Mouse (Mus musculus) erythroblast, embryonic 14.5 days (primary cell): ENCODE data around the gene Tsg101. TPM values are rescaled to one million over a fixed set of nuclear protein-coding genes. Genes with fewer than 3 reads are reported as not detected.

Experiments
- H3K27me3 ChIP-seq: 2 replicates; pipeline ENCODE4 v1.6.1; 2012; ENCODE audit warnings: inconsistent platforms; ENCODE audit not compliant: control insufficient read depth
- H3K36me3 ChIP-seq: 2 replicates; pipeline ENCODE4 v1.6.1; 2012; ENCODE audit warnings: mild to moderate bottlenecking, inconsistent platforms; ENCODE audit not compliant: control insufficient read depth
- H3K4me1 ChIP-seq: 2 replicates; pipeline ENCODE4 v1.6.1; 2012; ENCODE audit warnings: inconsistent platforms; ENCODE audit not compliant: control insufficient read depth
- H3K4me3 ChIP-seq: replicated peaks from 2 replicates; pipeline ENCODE3; 2012; ENCODE audit warnings: moderate library complexity, mild to moderate bottlenecking, inconsistent platforms
- H3K9me3 ChIP-seq: 2 replicates; pipeline ENCODE4 v1.6.1; 2012; ENCODE audit warnings: low read length, inconsistent platforms, mixed read lengths; ENCODE audit not compliant: control insufficient read depth
- GATA1 ChIP-seq: IDR thresholded peaks from 2 replicates; pipeline ENCODE4 v1.6.1; 2012; ENCODE audit warnings: low read length, inconsistent platforms, mixed read lengths
- TAL1 ChIP-seq: IDR thresholded peaks from 3 replicates; pipeline ENCODE4 v1.6.1; 2012; ENCODE audit warnings: low read length, inconsistent platforms, mixed read lengths
- polyA plus RNA-seq: library from polyadenylated mRNA; stranded (reverse); fragments of >175 nt; gene quantifications from 2 replicates; pipeline ENCODE4 v1.2.3, GENCODE M21; 2012

Tsg101 gene
- 3.8 and 4.1 TPM in 2 replicates for polyA plus RNA-seq

DNA sequence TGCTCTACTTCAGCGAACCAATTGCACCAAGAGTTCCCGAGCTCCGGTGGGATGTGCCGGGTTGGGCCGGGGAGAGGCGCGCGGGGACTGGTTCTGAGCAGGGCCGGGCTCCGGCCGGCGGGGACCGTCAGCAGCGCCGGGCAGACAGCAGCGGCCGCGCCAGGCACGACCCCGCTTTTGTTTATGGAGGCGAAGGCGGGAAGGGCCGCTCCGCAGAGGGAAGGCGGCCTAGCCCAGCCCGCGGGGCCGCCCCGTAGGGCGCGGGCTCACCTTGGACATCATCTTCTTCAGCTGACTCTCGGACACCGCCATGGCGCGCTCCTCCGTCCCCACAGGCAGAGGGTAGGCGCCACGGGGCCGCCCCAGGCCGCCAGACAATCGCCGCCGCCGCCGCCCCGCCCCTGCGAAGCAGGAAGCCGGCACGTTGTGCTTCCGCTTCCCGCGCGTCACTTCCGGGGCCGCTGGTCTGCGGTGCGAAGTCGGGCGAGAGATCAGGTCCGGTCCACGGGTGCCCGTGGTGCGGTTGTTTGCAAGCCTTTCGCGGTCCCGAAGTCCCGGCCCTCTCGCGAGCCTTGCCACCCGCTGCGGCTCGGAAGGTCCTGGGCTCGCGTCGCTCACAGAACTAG, at the start of gene Tsg101:
Gene Tsg101, minus strand, starts transcription at position 419 of the 626 bp plus-strand sequence.
- H3K27me3 ChIP-seq, result no peaks in the 10 kb centered on the region
- peaks cover 24% of the 10 kb centered on the region for H3K36me3 ChIP-seq
- peaks cover 42% of the 10 kb centered on the region for H3K4me1 ChIP-seq
- TF ChIP-seq TAL1 (no peak), GATA1 (no peak)
- no peaks in the 10 kb centered on the region for H3K9me3 ChIP-seq
- H3K4me3 ChIP-seq, result peak within 1 kb of the TSS; percentile 79

DNA sequence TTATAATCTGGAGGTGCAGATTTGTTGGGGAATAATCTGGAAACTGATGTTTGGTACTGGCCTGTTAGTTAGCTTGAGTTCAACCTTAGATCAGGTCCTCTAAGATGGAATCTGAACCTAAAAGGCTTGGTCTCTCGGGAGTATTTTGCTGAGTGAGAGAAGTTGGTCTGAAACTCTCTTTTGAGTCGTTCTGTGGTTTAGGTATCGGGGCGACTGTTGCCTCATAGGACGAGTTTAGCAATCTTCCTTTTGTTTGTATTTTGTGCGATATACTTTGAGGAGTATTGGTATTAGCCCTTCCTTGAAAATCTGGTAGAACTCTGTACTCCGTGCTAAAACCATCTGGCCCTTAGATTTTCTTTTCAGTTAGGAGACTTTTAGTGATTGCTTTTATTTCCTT, 44.3 kb upstream of the Tsg101 start:
- Histone ChIP-seq H3K36me3 (no peaks in the 10 kb centered on the region), H3K4me1 (peaks cover 13% of the 10 kb centered on the region), H3K27me3 (peaks cover 27% of the 10 kb centered on the region), H3K9me3 (no peaks in the 10 kb centered on the region), H3K4me3 (no peak overlapping the region)
- no peak for TF ChIP-seq TAL1
- TF ChIP-seq GATA1, result no peak

DNA sequence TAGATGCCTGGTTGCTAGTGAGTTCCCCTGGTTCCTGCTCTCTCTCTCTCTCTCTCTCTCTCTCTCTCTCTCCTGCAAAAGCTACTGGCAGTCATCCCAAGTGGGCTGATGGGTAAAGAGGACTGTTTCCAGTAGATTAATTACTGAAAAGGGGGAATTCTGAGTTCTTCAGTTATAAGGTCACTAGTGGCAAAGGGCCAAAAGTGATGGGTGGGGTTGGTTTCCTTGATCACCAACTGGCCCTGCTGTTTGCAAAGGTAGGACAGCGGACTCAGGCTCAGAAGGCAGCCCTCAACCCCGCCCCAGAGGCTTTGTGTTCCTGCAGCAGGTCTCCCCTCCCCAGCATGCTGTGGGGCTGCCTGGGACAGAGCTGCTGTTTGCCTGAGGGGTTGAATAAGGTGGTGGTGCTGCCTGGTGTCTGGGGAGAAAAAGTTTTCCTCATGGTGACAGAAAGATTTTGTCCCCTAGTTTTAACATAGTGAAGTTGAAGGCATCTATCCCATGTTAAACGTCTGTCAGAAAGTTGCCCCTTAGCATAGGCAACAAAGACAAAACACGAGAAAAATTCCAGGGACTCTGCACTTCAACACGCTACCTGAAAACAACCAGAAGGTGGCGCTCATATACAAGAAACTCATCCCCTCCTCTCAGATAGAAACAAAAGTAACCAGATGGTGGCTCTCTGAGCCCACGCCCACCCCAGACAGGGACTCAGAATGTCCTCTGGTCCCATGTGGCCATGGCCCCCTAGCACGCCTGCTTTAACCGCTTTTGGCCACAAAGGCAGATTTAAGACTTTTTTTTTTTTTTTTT, 43.2 kb upstream of the Tsg101 start:
- H3K27me3 ChIP-seq, result peaks cover 28% of the 10 kb centered on the region
- no peaks in the 10 kb centered on the region for H3K9me3 ChIP-seq
- no peak overlapping the region for H3K4me3 ChIP-seq
- no peak for TF ChIP-seq TAL1
- no peak for TF ChIP-seq GATA1
- no peaks in the 10 kb centered on the region for H3K36me3 ChIP-seq
- H3K4me1 ChIP-seq, result peaks cover 22% of the 10 kb centered on the region

DNA sequence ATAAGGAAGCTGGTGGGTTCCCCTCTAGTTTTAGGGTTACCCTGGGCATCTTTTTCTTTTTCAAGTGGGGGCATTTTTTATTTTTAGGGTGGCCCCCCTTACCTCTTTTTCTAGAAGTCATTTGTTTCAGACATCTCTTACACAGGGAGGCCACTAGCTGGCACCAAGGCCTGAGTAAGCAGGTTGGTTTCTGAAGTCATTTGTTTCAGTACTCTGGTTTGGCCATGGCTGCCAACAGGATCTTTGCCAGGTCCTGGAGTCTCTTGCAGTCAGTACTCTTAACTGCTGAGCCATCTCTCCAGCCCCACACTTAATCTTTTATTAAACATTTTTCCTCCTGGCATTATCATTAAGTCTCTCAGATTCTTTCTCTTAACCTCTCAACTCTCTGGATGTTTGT, 42.4 kb upstream of the Tsg101 start:
- peaks cover 31% of the 10 kb centered on the region for H3K4me1 ChIP-seq
- no peak for TF ChIP-seq GATA1
- TF ChIP-seq TAL1, result no peak
- H3K9me3 ChIP-seq, result no peaks in the 10 kb centered on the region

DNA sequence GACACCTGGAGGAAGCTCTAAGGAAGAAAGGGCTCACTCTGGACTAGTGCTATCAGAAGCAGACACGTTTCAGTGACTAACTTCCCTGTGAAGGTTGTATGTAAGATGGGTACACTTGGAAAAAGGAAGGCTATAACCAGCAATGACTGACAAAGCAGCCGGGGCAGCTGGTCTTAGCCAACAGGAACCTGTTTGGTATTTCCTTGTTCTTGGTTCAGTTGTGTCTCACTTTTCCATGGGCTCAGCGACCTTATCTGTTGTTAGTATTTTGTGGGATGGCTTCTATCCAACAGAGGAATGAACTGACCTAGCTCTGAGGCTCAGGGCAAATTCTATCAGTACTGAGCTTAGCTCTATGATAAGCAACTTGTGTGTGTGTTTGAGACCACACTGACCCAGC, 41.2 kb upstream of the Tsg101 start:
- no peaks in the 10 kb centered on the region for H3K9me3 ChIP-seq
- peaks cover 4% of the 10 kb centered on the region for H3K36me3 ChIP-seq
- TF ChIP-seq GATA1, result no peak
- TF ChIP-seq TAL1, result no peak
- H3K27me3 ChIP-seq, result peaks cover 28% of the 10 kb centered on the region
- H3K4me3 ChIP-seq, result no peak overlapping the region
- peaks cover 38% of the 10 kb centered on the region for H3K4me1 ChIP-seq

More for the DNA sequence above, 42.4 kb upstream of the Tsg101 start:
- Histone ChIP-seq H3K36me3 (no peaks in the 10 kb centered on the region; the same call in 1 of the 2 replicates), H3K27me3 (peaks cover 28% of the 10 kb centered on the region), H3K4me3 (no peak overlapping the region)

DNA sequence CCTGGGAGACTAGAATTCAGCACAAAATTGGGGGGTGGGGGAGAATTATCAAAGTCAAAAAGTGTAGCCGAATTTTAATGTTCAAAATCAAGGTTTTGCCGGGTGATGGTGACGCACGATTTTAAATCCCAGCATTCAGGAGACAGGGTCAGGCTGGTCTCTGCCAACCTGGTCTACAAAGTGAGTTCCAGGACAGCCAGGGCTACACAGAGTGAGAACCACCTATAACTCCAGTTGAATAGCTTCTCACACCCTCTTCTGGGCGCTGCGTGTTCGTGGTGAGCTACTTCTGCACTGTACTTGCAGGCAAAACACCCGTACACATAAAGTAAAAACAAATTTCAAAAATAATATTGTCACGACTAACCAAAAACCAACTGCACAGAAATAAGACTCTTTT, 39.1 kb upstream of the Tsg101 start:
- H3K4me3 ChIP-seq, result peak overlapping the region; percentile 96
- H3K4me1 ChIP-seq, result peaks cover 38% of the 10 kb centered on the region
- peaks cover 23% of the 10 kb centered on the region for H3K36me3 ChIP-seq
- H3K9me3 ChIP-seq, result no peaks in the 10 kb centered on the region
- H3K27me3 ChIP-seq, result peaks cover 28% of the 10 kb centered on the region
- TF ChIP-seq TAL1 (no peak), GATA1 (no peak)

DNA sequence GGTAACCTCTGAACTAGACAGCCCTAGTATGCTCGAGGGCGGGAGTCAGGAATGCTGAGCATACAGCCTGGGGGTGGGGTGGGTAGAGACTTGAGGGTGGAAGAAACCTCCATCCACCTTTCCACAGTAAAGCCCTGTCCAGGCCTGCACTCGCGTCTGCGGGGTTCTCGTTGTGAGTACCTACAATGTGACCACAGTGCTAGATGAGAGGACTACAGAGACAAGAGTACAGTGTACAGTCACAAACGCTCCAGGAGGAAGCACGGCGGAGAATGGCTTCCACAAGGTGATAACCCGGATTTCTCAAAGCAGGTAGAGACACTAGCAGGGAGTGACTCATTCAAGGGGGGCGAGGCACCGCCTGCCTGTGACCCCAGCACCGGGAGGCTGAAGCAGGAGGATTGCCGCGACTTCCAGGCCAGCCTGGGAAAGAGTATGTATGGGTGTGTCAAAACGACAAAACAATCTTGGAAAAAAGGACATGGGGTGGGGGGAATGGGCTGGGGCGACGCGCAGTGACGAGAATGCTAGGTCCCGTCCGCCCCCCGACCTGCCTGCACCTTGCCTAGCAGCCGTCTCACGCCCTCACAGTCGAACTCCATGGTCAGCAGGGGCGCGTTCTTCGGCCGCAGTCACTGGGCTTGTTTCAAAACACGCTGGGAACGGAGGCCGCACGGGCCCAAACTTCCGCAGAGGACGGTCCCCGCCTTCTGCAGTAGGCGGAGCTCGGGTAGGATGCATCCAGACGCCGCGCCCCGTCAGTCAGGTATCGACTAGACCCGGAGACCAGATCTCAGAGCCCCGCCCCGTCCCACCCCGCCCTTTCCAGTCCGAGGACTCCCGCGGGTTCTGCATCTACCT, 38.3 kb upstream of the Tsg101 start, which contains the start of gene Uevld:
Gene Uevld, minus strand, starts transcription at position 697 of the 861 bp plus-strand sequence.
- no peaks in the 10 kb centered on the region for H3K9me3 ChIP-seq
- peaks cover 28% of the 10 kb centered on the region for H3K27me3 ChIP-seq
- H3K36me3 ChIP-seq, result peaks cover 31% of the 10 kb centered on the region
- peak within 1 kb of the TSS; percentile 96 for H3K4me3 ChIP-seq
- TF ChIP-seq TAL1 (no peak), GATA1 (no peak)
- peaks cover 30% of the 10 kb centered on the region for H3K4me1 ChIP-seq

DNA sequence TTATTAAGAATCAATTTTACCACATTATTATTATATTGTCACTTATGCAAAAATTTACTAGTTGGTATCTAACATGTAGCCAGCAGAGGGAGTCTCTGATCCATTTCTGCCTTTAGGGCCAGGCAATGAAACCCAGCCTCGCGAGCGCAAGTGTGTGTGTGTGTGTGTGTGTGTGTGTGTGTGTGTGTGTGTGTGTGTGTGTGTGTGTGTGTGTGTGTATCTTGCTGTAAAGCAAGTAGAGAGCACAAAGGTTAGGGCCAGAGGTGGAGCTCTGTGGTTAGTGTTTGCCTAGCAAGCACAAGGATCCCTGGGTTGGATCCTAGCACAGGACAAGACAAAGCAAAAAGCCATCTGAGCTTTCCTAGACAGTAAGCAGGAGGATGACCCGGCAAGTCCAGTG, 16.1 kb upstream of the Tsg101 start:
- no peaks in the 10 kb centered on the region for H3K4me1 ChIP-seq
- no peaks in the 10 kb centered on the region for H3K27me3 ChIP-seq
- H3K36me3 ChIP-seq, result peaks cover 76% of the 10 kb centered on the region
- no peak overlapping the region for H3K4me3 ChIP-seq
- TF ChIP-seq TAL1, result no peak
- no peak for TF ChIP-seq GATA1
- no peaks in the 10 kb centered on the region for H3K9me3 ChIP-seq
